Mouse (Mus musculus) CH12.LX (cell line): ENCODE results near the gene Mb. TPM values are rescaled to one million over a fixed set of nuclear protein-coding genes. Genes with fewer than 3 reads are reported as not detected.

Experiments used
- DNase-seq: peaks from one replicate; pipeline ENCODE4 v3.0.0-alpha.2; 2013; ENCODE audit errors: extremely low read depth
- H3K27ac ChIP-seq: 2 replicates; pipeline ENCODE4 v1.5.1; 2012; ENCODE audit warnings: low read depth, mild to moderate bottlenecking, control low read depth, moderate library complexity; ENCODE audit not compliant: insufficient read depth
- H3K27me3 ChIP-seq: replicated peaks from 2 replicates; pipeline ENCODE3; 2012; ENCODE audit warnings: inconsistent platforms
- H3K36me3 ChIP-seq, 2 experiments: replicated peaks in 1 of 2; 2 replicates each; pipeline versions ENCODE3 to v1.6.1; 2012; ENCODE audit warnings: inconsistent platforms in 1 of 2, low read length in 1 of 2, mild to moderate bottlenecking in 1 of 2, mixed read lengths in 1 of 2, moderate library complexity in 1 of 2; ENCODE audit not compliant: control insufficient read depth in 1 of 2, insufficient read depth in 1 of 2
- H3K4me1 ChIP-seq, 2 experiments: 2 replicates each; pipeline ENCODE4 v1.6.1; 2012; ENCODE audit warnings: inconsistent platforms in 1 of 2, moderate library complexity in 1 of 2; ENCODE audit not compliant: insufficient read depth in 2 of 2, control insufficient read depth in 1 of 2
- H3K4me2 ChIP-seq: 2 replicates; pipeline ENCODE4 v1.6.1; 2012; ENCODE audit warnings: low read depth, mild to moderate bottlenecking, control low read depth; ENCODE audit not compliant: poor library complexity, insufficient read depth, severe bottlenecking
- H3K4me3 ChIP-seq, 3 experiments: fragments of 150-350 bp in 1 of 3; sonication (generic) in 1 of 3; replicated peaks in 1 of 3; 2 replicates each; pipeline versions ENCODE3 to v1.5.1; 2011 to 2012; ENCODE audit warnings: low read depth in 2 of 3, low read length in 2 of 3, mild to moderate bottlenecking in 2 of 3, moderate library complexity in 2 of 3, control low read depth in 1 of 3, improper control_type of control experiment in 1 of 3, inconsistent platforms in 1 of 3, mixed read lengths in 1 of 3; ENCODE audit not compliant: poor library complexity in 1 of 3
- H3K79me2 ChIP-seq: replicated peaks from 2 replicates; pipeline ENCODE4 v1.6.1; 2012; ENCODE audit warnings: mild to moderate bottlenecking, moderate library complexity; ENCODE audit not compliant: control insufficient read depth, poor library complexity, insufficient read depth, severe bottlenecking; ENCODE audit errors: extremely low read depth
- H3K9ac ChIP-seq: 2 replicates; pipeline ENCODE4 v1.6.1; 2012; ENCODE audit warnings: low read depth, mild to moderate bottlenecking, control low read depth, moderate library complexity; ENCODE audit not compliant: insufficient read depth
- H3K9me3 ChIP-seq: replicated peaks from 2 replicates; pipeline ENCODE3; 2012; ENCODE audit warnings: low read length, inconsistent platforms, mixed read lengths
- BHLHE40 ChIP-seq: IDR thresholded peaks from 2 replicates; pipeline ENCODE4 v1.6.1; 2011; ENCODE audit warnings: mild to moderate bottlenecking, low read depth, low read length, improper control_type of control experiment
- CHD1 ChIP-seq: IDR thresholded peaks from 2 replicates; pipeline ENCODE4 v1.6.1; 2012; ENCODE audit warnings: low read depth, low read length, improper control_type of control experiment, inconsistent platforms
- CHD2 ChIP-seq: IDR thresholded peaks from 2 replicates; pipeline ENCODE4 v1.6.1; 2011; ENCODE audit warnings: low read length, improper control_type of control experiment
- E2F4 ChIP-seq: IDR thresholded peaks from 2 replicates; pipeline ENCODE4 v1.6.1; 2011; ENCODE audit warnings: low read depth, low read length, improper control_type of control experiment; ENCODE audit not compliant: insufficient replicate concordance
- ELF1 ChIP-seq: IDR thresholded peaks from 2 replicates; pipeline ENCODE4 v1.6.1; 2014; ENCODE audit warnings: low read depth, mild to moderate bottlenecking, inconsistent platforms, low read length, improper control_type of control experiment
- EP300 ChIP-seq: IDR thresholded peaks from 2 replicates; pipeline ENCODE4 v1.6.1; 2011; ENCODE audit warnings: low read length, improper control_type of control experiment
- ETS1 ChIP-seq: conservative IDR thresholded peaks from 2 replicates; pipeline ENCODE4 v1.6.1; 2012; ENCODE audit warnings: low read depth, mild to moderate bottlenecking, inconsistent platforms, low read length, improper control_type of control experiment, moderate library complexity
- GABPA ChIP-seq: IDR thresholded peaks from 2 replicates; pipeline ENCODE4 v1.6.1; 2012; ENCODE audit warnings: low read depth, low read length, improper control_type of control experiment, inconsistent platforms; ENCODE audit not compliant: insufficient replicate concordance
- HCFC1 ChIP-seq: IDR thresholded peaks from 2 replicates; pipeline ENCODE4 v1.6.1; 2012; ENCODE audit warnings: low read depth, mild to moderate bottlenecking, inconsistent platforms, low read length, improper control_type of control experiment
- JUN ChIP-seq: IDR thresholded peaks from 2 replicates; pipeline ENCODE4 v1.6.1; 2011; ENCODE audit warnings: low read depth, mild to moderate bottlenecking, low read length, improper control_type of control experiment, moderate library complexity; ENCODE audit not compliant: insufficient read depth
- JUND ChIP-seq: conservative IDR thresholded peaks from 2 replicates; pipeline ENCODE4 v1.6.1; 2011; ENCODE audit warnings: low read depth, low read length, improper control_type of control experiment
- MAFK ChIP-seq: IDR thresholded peaks from 2 replicates; pipeline ENCODE4 v1.6.1; 2011; ENCODE audit warnings: low read length, improper control_type of control experiment; ENCODE audit not compliant: insufficient replicate concordance
- MAX ChIP-seq: IDR thresholded peaks from 2 replicates; pipeline ENCODE4 v1.6.1; 2011; ENCODE audit warnings: low read length, improper control_type of control experiment
- MAZ ChIP-seq: IDR thresholded peaks from 2 replicates; pipeline ENCODE4 v1.6.1; 2012; ENCODE audit warnings: low read depth, mild to moderate bottlenecking, inconsistent platforms, low read length, improper control_type of control experiment, moderate library complexity
- MEF2A ChIP-seq: IDR thresholded peaks from 2 replicates; pipeline ENCODE4 v1.6.1; 2014; ENCODE audit warnings: low read depth, mild to moderate bottlenecking, inconsistent platforms, low read length, improper control_type of control experiment, borderline replicate concordance
- MXI1 ChIP-seq: IDR thresholded peaks from 2 replicates; pipeline ENCODE4 v1.6.1; 2011; ENCODE audit warnings: mild to moderate bottlenecking, low read depth, low read length, improper control_type of control experiment
- MYC ChIP-seq: IDR thresholded peaks from 2 replicates; pipeline ENCODE4 v1.6.1; 2011; ENCODE audit warnings: low read depth, mild to moderate bottlenecking, improper control_type of control experiment, low read length
- NELFE ChIP-seq: IDR thresholded peaks from 2 replicates; pipeline ENCODE4 v1.6.1; 2011; ENCODE audit warnings: low read depth, low read length, improper control_type of control experiment
- NRF1 ChIP-seq: IDR thresholded peaks from 2 replicates; pipeline ENCODE4 v1.6.1; 2014; ENCODE audit warnings: low read depth, mild to moderate bottlenecking, inconsistent platforms, low read length, improper control_type of control experiment, moderate library complexity
- PAX5 ChIP-seq: IDR thresholded peaks from 2 replicates; pipeline ENCODE4 v1.6.1; 2012; ENCODE audit warnings: low read length, inconsistent platforms, mixed read lengths
- POLR2AphosphoS2 ChIP-seq: IDR thresholded peaks from 2 replicates; pipeline ENCODE4 v1.6.1; 2011; ENCODE audit warnings: low read depth, low read length, improper control_type of control experiment
- RAD21 ChIP-seq: IDR thresholded peaks from 2 replicates; pipeline ENCODE4 v1.6.1; 2011; ENCODE audit warnings: low read depth, mild to moderate bottlenecking, low read length, improper control_type of control experiment, moderate library complexity
- SIN3A ChIP-seq: IDR thresholded peaks from 2 replicates; pipeline ENCODE4 v1.6.1; 2012; ENCODE audit warnings: low read length, improper control_type of control experiment, inconsistent platforms
- TBP ChIP-seq: conservative IDR thresholded peaks from 2 replicates; pipeline ENCODE4 v1.6.1; 2011; ENCODE audit warnings: low read depth, low read length, improper control_type of control experiment
- TCF12 ChIP-seq: IDR thresholded peaks from 2 replicates; pipeline ENCODE4 v1.6.1; 2014; ENCODE audit warnings: low read depth, mild to moderate bottlenecking, inconsistent platforms, low read length, improper control_type of control experiment
- USF1 ChIP-seq: IDR thresholded peaks from 2 replicates; pipeline ENCODE4 v1.6.1; 2014; ENCODE audit warnings: low read depth, mild to moderate bottlenecking, inconsistent platforms, low read length, improper control_type of control experiment
- ZC3H11A ChIP-seq: IDR thresholded peaks from 2 replicates; pipeline ENCODE4 v1.6.1; 2012; ENCODE audit warnings: low read depth, mild to moderate bottlenecking, inconsistent platforms, low read length, improper control_type of control experiment
- ZKSCAN1 ChIP-seq: IDR thresholded peaks from 2 replicates; pipeline ENCODE4 v1.6.1; 2012; ENCODE audit warnings: low read depth, inconsistent platforms, low read length, improper control_type of control experiment, borderline replicate concordance
- ZMIZ1 ChIP-seq: IDR thresholded peaks from 2 replicates; pipeline ENCODE4 v1.6.1; 2012; ENCODE audit warnings: low read depth, mild to moderate bottlenecking, inconsistent platforms, low read length, improper control_type of control experiment
- ZNF384 ChIP-seq: IDR thresholded peaks from 2 replicates; pipeline ENCODE4 v1.6.1; 2012; ENCODE audit warnings: low read depth, low read length, improper control_type of control experiment, inconsistent platforms
- dilution Hi-C: fragments of 300-500 bp; cut with MboI; formaldehyde crosslinking; loops from 2 replicates; pipeline ENCODE4 v1.14.3; 2020; ENCODE audit warnings: low sequenced_read_pairs; ENCODE audit not compliant: extremely low pct_unique_long_range_greater_than_20kb, extremely low pct_ligation_motif_present
- in situ Hi-C: fragments of 300-500 bp; cut with MboI; formaldehyde crosslinking; loops from 3 replicates; pipeline ENCODE4 v1.14.3; 2019; ENCODE audit warnings: low sequenced_read_pairs, low pct_ligation_motif_present, low pct_unique_long_range_greater_than_20kb, mixed read lengths
- polyA plus RNA-seq: library from polyadenylated mRNA; unstranded; fragments of >175 nt; gene quantifications from 2 replicates; pipeline ENCODE4 v1.2.1, GENCODE M21; 2012; ENCODE audit warnings: low read depth; ENCODE audit not compliant: insufficient read length
- total RNA-seq, 2 experiments: library from RNA; depleted of rRNA; stranded (reverse); fragments of 300-350 nt in 1 of 2; fragments of >200 nt in 1 of 2; gene quantifications; 2 replicates each; pipeline ENCODE4 v1.2.3; 2012 to 2014

The Mb gene
- total and polyA plus RNA-seq, 3 experiments: not detected

DNA sequence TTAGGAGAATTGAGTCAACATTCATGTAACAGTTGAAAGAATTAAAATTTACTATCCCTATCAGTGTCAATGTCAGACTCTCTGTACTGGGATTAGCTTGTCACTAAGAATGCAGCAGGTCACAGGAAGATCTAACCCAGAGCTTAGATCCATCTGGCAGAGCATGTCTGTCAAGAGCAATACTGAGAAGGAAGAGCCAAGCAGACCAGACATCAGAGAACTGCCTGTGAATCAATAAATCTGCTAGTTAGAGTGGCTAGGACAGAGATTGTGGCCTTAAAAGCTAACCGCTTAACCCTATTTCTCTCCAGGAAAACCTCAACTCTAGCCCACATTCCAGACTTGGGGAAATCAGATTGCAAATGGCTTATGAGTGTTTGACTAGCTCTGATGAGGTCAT lies 36.0 kb upstream of the Mb start:
- Histone ChIP-seq H3K9me3 (no peaks in the 10 kb centered on the region), H3K79me2 (no peaks in the 10 kb centered on the region), H3K4me3 (no peak overlapping the region), H3K27me3 (peaks cover 97% of the 10 kb centered on the region), H3K4me1 (peaks cover 0 to 4% of the 10 kb centered on the region in 2 experiments; a peak in 2 of 4 replicates), H3K27ac (no peak overlapping the region), H3K4me2 (no peak overlapping the region), H3K36me3 (no peaks in the 10 kb centered on the region), H3K9ac (no peak overlapping the region)
- dilution Hi-C loops: no loop called here
- TF ChIP-seq BHLHE40 (no peak), NELFE (no peak), GABPA (no peak), POLR2AphosphoS2 (no peak), E2F4 (no peak), SIN3A (no peak), MAZ (no peak), CHD2 (no peak), ELF1 (no peak), JUND (no peak), TCF12 (no peak), JUN (no peak), NRF1 (no peak), ZC3H11A (no peak), MAX (no peak), EP300 (no peak), ZMIZ1 (no peak), RAD21 (no peak), ZNF384 (no peak)
- no peak for DNase-seq
- in situ Hi-C loops: no loop called here

DNA sequence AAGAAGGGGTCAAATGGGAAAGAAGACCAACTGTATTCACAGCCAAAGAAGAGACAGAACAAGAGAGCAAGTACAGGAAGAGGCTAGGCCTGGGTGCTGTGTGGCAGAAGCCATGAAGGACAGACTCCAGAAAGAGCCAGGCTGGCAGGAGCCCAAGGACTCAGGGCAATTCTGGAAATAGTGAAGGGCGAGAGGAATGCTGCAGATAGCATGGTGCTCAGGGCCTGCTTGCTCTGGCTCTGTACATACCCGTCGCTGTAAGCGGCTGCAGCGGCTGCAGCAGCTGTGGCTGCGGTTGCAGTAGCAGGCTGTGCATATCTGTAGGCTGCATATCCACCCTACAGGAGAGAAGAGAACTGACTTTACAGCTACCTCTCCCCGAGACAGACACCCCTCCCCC lies 35.3 kb upstream of the Mb start:
- H3K79me2 ChIP-seq: no peaks in the 10 kb centered on the region
- no peaks in the 10 kb centered on the region for H3K9me3 ChIP-seq
- dilution Hi-C loops (no loop called here), in situ Hi-C loops (no loop called here)
- H3K9ac ChIP-seq: no peak overlapping the region
- H3K4me1 ChIP-seq: peaks cover 0 to 4% of the 10 kb centered on the region in 2 experiments; a peak in 2 of 4 replicates
- TF ChIP-seq PAX5 (no peak), NRF1 (no peak), MEF2A (no peak), SIN3A (no peak), MYC (no peak), TBP (no peak), USF1 (no peak), ETS1 (no peak), HCFC1 (no peak), ELF1 (no peak), CHD1 (no peak), ZC3H11A (no peak), ZKSCAN1 (no peak), MAFK (no peak), MXI1 (no peak), JUN (no peak)
- DNase-seq: no peak
- no peak overlapping the region for H3K27ac ChIP-seq
- no peak overlapping the region for H3K4me2 ChIP-seq
- peaks cover 97% of the 10 kb centered on the region for H3K27me3 ChIP-seq
- no peak overlapping the region for H3K4me3 ChIP-seq
- no peaks in the 10 kb centered on the region for H3K36me3 ChIP-seq
